ENCODE assay signal across 10 mouse cellular contexts in the genomic region with DNA sequence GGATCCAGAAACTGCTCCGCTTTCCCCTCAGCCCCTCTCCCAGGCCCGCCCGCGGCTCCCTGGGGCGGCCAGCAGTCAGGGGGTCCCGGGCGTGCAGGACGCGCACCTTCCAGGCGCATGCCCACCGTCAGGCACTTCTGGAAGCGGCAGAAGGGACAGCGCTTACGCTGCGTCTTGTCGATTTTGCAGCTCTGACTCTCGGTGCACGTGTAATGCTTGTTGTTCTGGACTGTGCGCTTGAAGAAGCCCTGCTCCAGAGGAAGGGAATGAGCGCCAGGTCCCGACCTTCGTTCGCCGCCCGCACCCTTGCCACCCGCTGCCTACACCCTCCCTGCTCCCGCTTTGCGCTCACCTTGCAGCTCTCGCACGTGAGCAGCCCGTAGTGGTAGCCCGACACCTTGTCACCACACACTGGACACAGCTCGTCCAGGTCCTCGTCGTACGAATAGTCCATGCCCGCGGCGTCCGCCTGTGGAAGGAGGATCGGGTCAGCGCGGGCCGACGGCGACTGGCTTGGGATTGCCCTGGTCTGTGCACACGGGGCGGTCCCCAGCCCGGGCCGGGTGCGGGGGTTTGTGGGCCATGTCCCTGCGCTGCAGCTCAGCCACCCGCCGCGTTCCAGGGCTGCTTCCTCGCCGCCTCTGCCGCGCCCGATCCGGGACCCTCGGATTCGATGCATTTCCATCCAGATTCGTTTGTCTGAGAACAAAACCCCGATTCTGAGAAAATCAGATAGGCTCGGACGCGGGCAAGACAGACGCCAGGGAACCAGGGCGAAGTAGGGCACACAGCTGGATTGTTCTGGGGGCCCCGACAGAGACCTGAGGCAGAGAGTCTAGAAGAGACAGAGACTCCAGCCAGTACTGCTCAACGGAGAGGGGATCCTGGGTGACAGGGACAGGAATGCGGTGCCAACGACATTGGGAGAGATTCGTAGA. TPM values are rescaled to one million over a fixed set of nuclear protein-coding genes. Genes with fewer than 3 reads are reported as not detected.
DNase-seq lines count a peak whose midpoint lies in the region; ATAC-seq and TF ChIP-seq lines count a peak whose summit lies in the region.
"Had no signal": no experiment of that assay in that cellular context is flagged by ENCODE, and none has a peak within 500 bp of the region (broad histone marks: within the 10 kb centered on the region; RNA-seq: fewer than 3 reads in every experiment).

No protein-coding gene starts in this region.

- peaks cover 11% of the 10 kb centered on the region for H3K4me1 ChIP-seq in heart, embryonic 16.5 days (ENCODE audit: control insufficient read depth, insufficient read depth, low read length)
- peaks cover 4% of the 10 kb centered on the region; the same call in 1 of the 2 replicates for H3K4me1 ChIP-seq in midbrain, postnatal 0 days (ENCODE audit: insufficient read depth, low read length)

- H3K4me3 ChIP-seq in heart, embryonic 16.5 days (ENCODE audit: low read length): peak overlapping the region; percentile 38
- peak overlapping the region; percentile 20; the same call in 1 of the 2 replicates for H3K4me3 ChIP-seq in midbrain, postnatal 0 days (ENCODE audit: low read depth, low read length)

- H3K4me2 ChIP-seq in heart, embryonic 16.5 days (ENCODE audit: low read depth, low read length): peak overlapping the region; percentile 59
- peak overlapping the region; percentile 30 for H3K4me2 ChIP-seq in midbrain, postnatal 0 days (ENCODE audit: low read depth, low read length, poor library complexity, severe bottlenecking)

- ATAC-seq in heart, embryonic 16.5 days (replicated peaks; ENCODE audit: extremely low read depth, insufficient read depth, low FRiP score): no peak
- ATAC-seq in midbrain, postnatal 0 days (ENCODE audit: low FRiP score): peak; percentile 14; the same call in 1 of the 2 replicates

- peaks cover 88% of the 10 kb centered on the region for H3K27me3 ChIP-seq in heart, embryonic 16.5 days (ENCODE audit: control insufficient read depth, insufficient read depth, low read length)
- H3K27me3 ChIP-seq in midbrain, postnatal 0 days (ENCODE audit: insufficient read depth, low read length): peaks cover 59% of the 10 kb centered on the region

- 1% methylated on average over 75 of the region's 75 CpGs for WGBS in heart, embryonic 16.5 days
- WGBS in midbrain, postnatal 0 days: under 1% methylated on average over 73 of the region's 75 CpGs

- no peak overlapping the region for H3K27ac ChIP-seq in heart, embryonic 16.5 days (ENCODE audit: low read length)
- H3K27ac ChIP-seq in midbrain, postnatal 0 days (ENCODE audit: low read depth, low read length): no peak overlapping the region

- H3K36me3 ChIP-seq in heart, embryonic 16.5 days (ENCODE audit: control insufficient read depth, insufficient read depth): no peaks in the 10 kb centered on the region
- H3K36me3 ChIP-seq in midbrain, postnatal 0 days (ENCODE audit: insufficient read depth, low read length): no peaks in the 10 kb centered on the region

- no peaks in the 10 kb centered on the region for H3K9me3 ChIP-seq in heart, embryonic 16.5 days (replicated peaks; ENCODE audit: control insufficient read depth, low read length)
- no peaks in the 10 kb centered on the region for H3K9me3 ChIP-seq in midbrain, postnatal 0 days (ENCODE audit: low read length)

- TF ChIP-seq CTCF in midbrain, postnatal 0 days (IDR thresholded peaks at IDR 0.05): no peak

- H3K9ac ChIP-seq in heart, embryonic 16.5 days (ENCODE audit: low read length): no peak overlapping the region
- H3K9ac ChIP-seq in midbrain, postnatal 0 days (replicated peaks; ENCODE audit: low read length, poor library complexity, severe bottlenecking): no peak overlapping the region

- DNase-seq in gastrocnemius, postnatal 10 days: peak; percentile 31
- DNase-seq in gastrocnemius, adult 8-10 months (ENCODE audit: low spot score in 2 of 2): no peak
- peak; percentile 8 for DNase-seq in brain, adult 2 months (ENCODE audit: low read depth, low spot score)
- peak; percentile 50 for DNase-seq in kidney, postnatal 10 days
- peak; percentile 21 for DNase-seq in midbrain, postnatal 0 days (ENCODE audit: low spot score)
- no peak for DNase-seq in thymus, postnatal 10 days (ENCODE audit: low spot score in 2 of 2)
- no peak for DNase-seq in gastrocnemius, postnatal 25 days

RNA-seq across cellular contexts. Expression of a gene that starts 3.8 kb away (rescaled TPM):
- not detected for total RNA-seq in gastrocnemius, postnatal 10 days (2021)
- total RNA-seq in gastrocnemius, adult 8-10 months (2022): under 1 TPM in 2 of 4 experiments, not detected in 2; 0.12 to 0.16 TPM
- polyA plus RNA-seq in heart, embryonic 16.5 days (2015; fragmentation: Nextera tagmentation; extraction: Ambion mirVana): not detected in 2 replicates
- 0.11 and 0.61 TPM in 2 replicates for total RNA-seq in midbrain, postnatal 0 days (2014; rRNA removed)
- polyA plus RNA-seq in midbrain, postnatal 0 days (2015; fragmentation: Nextera tagmentation; extraction: Ambion mirVana): 1.2 and 2.1 TPM in 2 replicates
- total RNA-seq in gastrocnemius, postnatal 25 days (2021): not detected
- total RNA-seq: MEL; neutrophil, adult 5-6 weeks had no signal

Comparison
In these comparisons a context has a peak if more than half of its experiments do, and no peak if none do; other contexts are left out.
1. DNase-seq: peak in gastrocnemius, postnatal 10 days (single experiment), brain, adult 2 months (single experiment), kidney, postnatal 10 days (single experiment) and midbrain, postnatal 0 days (single experiment); none in gastrocnemius, adult 8-10 months (0 of 2), thymus, postnatal 10 days (0 of 2) and gastrocnemius, postnatal 25 days (single experiment).